Mouse (Mus musculus): Measurements from ENCODE around the gene Pak1. TPM values are rescaled to one million over a fixed set of nuclear protein-coding genes. Genes with fewer than 3 reads are reported as not detected.

The Pak1 gene
- 162 and 193 TPM in 2 replicates for total RNA-seq (2014; rRNA removed)
- 131 TPM in 2 replicates for polyA plus RNA-seq (2015; fragmentation: Nextera tagmentation; extraction: Ambion mirVana)

DNA sequence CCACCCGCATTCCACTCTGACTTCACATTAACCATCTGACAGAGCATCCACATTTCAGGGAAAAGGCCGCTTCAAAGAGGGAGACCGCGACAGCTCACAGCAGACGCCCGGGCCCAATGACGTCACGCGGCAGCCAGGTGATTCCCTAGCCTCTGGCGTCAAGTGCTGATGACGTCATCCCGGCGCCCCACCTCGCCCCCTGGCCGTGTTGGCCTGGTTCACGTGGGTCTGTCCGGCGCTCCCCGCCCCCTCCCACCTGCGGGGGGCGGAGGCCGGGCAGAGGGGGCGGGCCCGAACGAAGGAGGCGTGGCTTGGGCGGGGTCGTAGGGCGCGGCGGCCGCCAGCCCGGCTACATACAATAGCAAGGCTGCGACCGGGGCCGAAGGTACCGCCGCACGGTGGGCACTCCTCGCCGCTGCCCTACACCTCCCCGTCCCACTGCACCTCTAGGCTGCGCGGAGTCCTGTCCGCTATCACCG lies at the start of gene Pak1:
Pak1 (plus strand) TSS at position 352 of the 479 bp plus-strand sequence.
- H3K4me2 ChIP-seq (ENCODE audit: low read depth, low read length, poor library complexity, severe bottlenecking), result peak within 1 kb of the TSS; percentile 85
- 0 out of 2 replicates have a peak, but pooled peaks cover 9% of the 10 kb centered on the region for H3K4me1 ChIP-seq (ENCODE audit: insufficient read depth, low read length)
- H3K4me3 ChIP-seq (ENCODE audit: low read depth, low read length), result peak within 1 kb of the TSS; percentile 93
- no peaks in the 10 kb centered on the region for H3K27me3 ChIP-seq (ENCODE audit: insufficient read depth, low read length)
- H3K27ac ChIP-seq (ENCODE audit: low read depth, low read length), result peak within 1 kb of the TSS; percentile 73
- H3K9ac ChIP-seq (replicated peaks; ENCODE audit: low read length, poor library complexity, severe bottlenecking), result peak within 1 kb of the TSS; percentile 88
- under 1% methylated on average over 41 of the region's 46 CpGs for WGBS
- H3K36me3 ChIP-seq (ENCODE audit: insufficient read depth, low read length), result no peaks in the 10 kb centered on the region
- peak; percentile 90 for ATAC-seq (ENCODE audit: low FRiP score)
- peak; percentile 88 for DNase-seq (ENCODE audit: low spot score)
- H3K9me3 ChIP-seq (ENCODE audit: low read length), result no peaks in the 10 kb centered on the region
- 0 out of 2 replicates have a peak, but pooled peaks have one; percentile 8 for TF ChIP-seq CTCF (IDR thresholded peaks at IDR 0.05)

DNA sequence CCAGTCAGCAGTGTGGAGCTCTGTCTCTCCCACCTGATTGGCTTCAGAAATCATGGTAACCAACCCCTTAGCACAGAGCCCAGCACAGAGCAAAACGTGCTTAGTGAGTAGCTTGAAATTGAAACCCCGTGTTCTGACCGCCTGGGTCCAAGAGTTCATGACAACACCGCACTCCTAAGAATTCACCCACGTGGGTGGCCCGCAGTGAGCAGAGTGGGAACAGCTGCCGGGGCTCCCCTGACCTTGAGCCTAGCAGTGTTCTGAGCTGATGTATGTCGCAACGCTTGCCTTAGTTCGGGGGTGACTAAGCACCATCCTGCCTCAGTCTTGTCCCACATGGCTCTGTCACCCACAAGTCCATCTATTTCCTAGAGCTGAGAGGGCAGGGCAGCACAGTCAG lies 47.4 kb upstream of the Pak1 start:
- DNase-seq (ENCODE audit: low spot score) (no peak), ATAC-seq (ENCODE audit: low FRiP score) (no peak)
- Histone ChIP-seq H3K9me3 (ENCODE audit: low read length) (no peaks in the 10 kb centered on the region), H3K4me2 (ENCODE audit: low read depth, low read length, poor library complexity, severe bottlenecking) (no peak overlapping the region), H3K9ac (replicated peaks; ENCODE audit: low read length, poor library complexity, severe bottlenecking) (no peak overlapping the region), H3K27me3 (ENCODE audit: insufficient read depth, low read length) (no peaks in the 10 kb centered on the region), H3K4me1 (ENCODE audit: insufficient read depth, low read length) (no peaks in the 10 kb centered on the region), H3K36me3 (ENCODE audit: insufficient read depth, low read length) (no peaks in the 10 kb centered on the region), H3K27ac (ENCODE audit: low read depth, low read length) (no peak overlapping the region), H3K4me3 (ENCODE audit: low read depth, low read length) (no peak overlapping the region)
- WGBS, result 45% methylated on average over 10 of the region's 10 CpGs
- TF ChIP-seq CTCF (IDR thresholded peaks at IDR 0.05), result no peak

DNA sequence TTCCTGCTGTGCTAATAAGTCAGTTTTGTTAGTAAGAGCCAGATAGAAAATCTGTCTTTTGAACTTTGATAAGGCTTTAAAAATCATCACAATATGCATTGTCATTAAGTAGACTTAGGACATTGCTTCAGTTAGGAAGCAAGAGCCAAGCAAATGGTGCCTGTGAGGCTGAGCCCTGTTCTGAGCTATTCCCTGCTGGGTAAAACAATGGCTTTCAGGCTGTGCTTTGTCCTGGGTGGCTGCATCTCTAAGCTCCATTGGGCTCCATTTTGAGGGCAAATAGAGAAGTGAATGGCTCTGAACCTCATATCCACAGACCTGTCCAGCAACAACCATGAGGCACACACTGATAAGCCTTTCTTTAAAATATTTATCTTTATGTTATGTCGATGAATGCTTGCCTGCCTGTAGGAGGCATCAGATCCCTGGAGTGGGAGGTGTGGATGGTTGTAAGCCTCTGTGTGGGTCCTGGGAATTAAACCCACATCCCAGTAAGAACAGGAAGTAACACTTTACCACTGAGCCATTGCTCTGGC lies 46.5 kb upstream of the Pak1 start:
- TF ChIP-seq CTCF (IDR thresholded peaks at IDR 0.05), result no peak
- DNase-seq (ENCODE audit: low spot score), result no peak

DNA sequence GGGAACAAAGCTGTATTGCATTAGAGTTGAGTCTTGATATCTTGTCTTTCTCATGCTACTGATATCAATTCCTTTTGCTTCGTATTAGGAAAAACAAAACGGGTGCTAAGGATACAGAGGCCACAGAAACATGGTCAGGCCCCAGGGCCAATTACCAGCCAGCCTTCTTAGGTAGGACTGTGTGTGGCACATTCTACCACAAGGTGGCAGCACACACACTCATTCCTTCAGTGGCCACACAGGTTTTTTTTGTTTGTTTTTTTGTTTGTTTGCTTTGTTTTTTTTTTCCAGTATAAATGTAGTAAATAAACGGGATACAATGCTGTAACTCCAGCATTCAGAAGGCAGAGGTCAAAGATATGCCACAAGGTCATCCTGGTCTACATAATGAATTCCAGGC lies 43.0 kb upstream of the Pak1 start:
- H3K4me3 ChIP-seq (ENCODE audit: low read depth, low read length), result no peak overlapping the region
- H3K9ac ChIP-seq (replicated peaks; ENCODE audit: low read length, poor library complexity, severe bottlenecking), result no peak overlapping the region
- peak; percentile 93 for TF ChIP-seq CTCF (IDR thresholded peaks at IDR 0.05)
- H3K36me3 ChIP-seq (ENCODE audit: insufficient read depth, low read length), result no peaks in the 10 kb centered on the region
- DNase-seq (ENCODE audit: low spot score), result peak; percentile 85
- no peak for ATAC-seq (ENCODE audit: low FRiP score)
- H3K27me3 ChIP-seq (ENCODE audit: insufficient read depth, low read length), result no peaks in the 10 kb centered on the region
- 14% methylated on average over 3 of the region's 3 CpGs for WGBS
- H3K27ac ChIP-seq (ENCODE audit: low read depth, low read length), result no peak overlapping the region
- H3K4me2 ChIP-seq (ENCODE audit: low read depth, low read length, poor library complexity, severe bottlenecking), result no peak overlapping the region
- no peaks in the 10 kb centered on the region for H3K9me3 ChIP-seq (ENCODE audit: low read length)
- H3K4me1 ChIP-seq (ENCODE audit: insufficient read depth, low read length), result no peaks in the 10 kb centered on the region

More for the DNA sequence above, 46.5 kb upstream of the Pak1 start:
- Histone ChIP-seq H3K4me3 (ENCODE audit: low read depth, low read length) (no peak overlapping the region), H3K4me2 (ENCODE audit: low read depth, low read length, poor library complexity, severe bottlenecking) (no peak overlapping the region), H3K4me1 (ENCODE audit: insufficient read depth, low read length) (no peaks in the 10 kb centered on the region), H3K27ac (ENCODE audit: low read depth, low read length) (no peak overlapping the region), H3K36me3 (ENCODE audit: insufficient read depth, low read length) (no peaks in the 10 kb centered on the region), H3K9me3 (ENCODE audit: low read length) (no peaks in the 10 kb centered on the region), H3K9ac (replicated peaks; ENCODE audit: low read length, poor library complexity, severe bottlenecking) (no peak overlapping the region), H3K27me3 (ENCODE audit: insufficient read depth, low read length) (no peaks in the 10 kb centered on the region)
- 9% methylated on average over 1 of the region's 1 CpGs for WGBS
- ATAC-seq (ENCODE audit: low FRiP score), result no peak

DNA sequence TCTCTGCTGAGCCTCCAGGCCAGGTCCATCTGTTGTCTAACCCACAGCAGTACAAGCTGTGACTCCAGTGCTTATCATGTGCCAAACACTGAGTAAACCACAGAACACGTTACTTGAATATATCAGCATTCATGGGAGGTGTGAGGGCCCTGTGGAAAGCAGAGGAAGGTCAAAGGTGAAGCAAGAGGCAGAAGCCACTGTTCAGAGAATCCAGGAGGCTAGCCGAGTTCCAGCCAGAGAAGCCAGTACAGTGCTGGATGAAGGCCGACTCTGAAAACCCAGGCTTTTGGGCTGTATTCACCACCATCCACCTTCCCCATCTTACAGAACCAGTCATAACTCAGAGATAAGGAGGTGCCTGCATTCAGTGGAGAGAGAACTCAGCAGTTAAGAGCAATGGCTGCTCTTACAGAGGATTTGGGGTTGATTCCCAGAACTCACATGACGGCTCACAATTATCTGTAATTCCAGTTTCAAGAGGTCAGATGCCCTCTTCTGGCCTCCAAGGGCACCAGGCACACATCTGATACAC lies 41.1 kb upstream of the Pak1 start:
- H3K4me2 ChIP-seq (ENCODE audit: low read depth, low read length, poor library complexity, severe bottlenecking), result no peak overlapping the region
- no peak overlapping the region for H3K27ac ChIP-seq (ENCODE audit: low read depth, low read length)
- DNase-seq (ENCODE audit: low spot score) (no peak), ATAC-seq (ENCODE audit: low FRiP score) (no peak)
- H3K9me3 ChIP-seq (ENCODE audit: low read length), result no peaks in the 10 kb centered on the region
- no peaks in the 10 kb centered on the region for H3K27me3 ChIP-seq (ENCODE audit: insufficient read depth, low read length)
- no peak overlapping the region for H3K9ac ChIP-seq (replicated peaks; ENCODE audit: low read length, poor library complexity, severe bottlenecking)
- WGBS, result 78% methylated on average over 4 of the region's 4 CpGs
- H3K4me1 ChIP-seq (ENCODE audit: insufficient read depth, low read length), result no peaks in the 10 kb centered on the region
- H3K4me3 ChIP-seq (ENCODE audit: low read depth, low read length), result no peak overlapping the region
- no peaks in the 10 kb centered on the region for H3K36me3 ChIP-seq (ENCODE audit: insufficient read depth, low read length)
- TF ChIP-seq CTCF (IDR thresholded peaks at IDR 0.05), result peak; percentile 8; the same call in 1 of the 2 replicates

DNA sequence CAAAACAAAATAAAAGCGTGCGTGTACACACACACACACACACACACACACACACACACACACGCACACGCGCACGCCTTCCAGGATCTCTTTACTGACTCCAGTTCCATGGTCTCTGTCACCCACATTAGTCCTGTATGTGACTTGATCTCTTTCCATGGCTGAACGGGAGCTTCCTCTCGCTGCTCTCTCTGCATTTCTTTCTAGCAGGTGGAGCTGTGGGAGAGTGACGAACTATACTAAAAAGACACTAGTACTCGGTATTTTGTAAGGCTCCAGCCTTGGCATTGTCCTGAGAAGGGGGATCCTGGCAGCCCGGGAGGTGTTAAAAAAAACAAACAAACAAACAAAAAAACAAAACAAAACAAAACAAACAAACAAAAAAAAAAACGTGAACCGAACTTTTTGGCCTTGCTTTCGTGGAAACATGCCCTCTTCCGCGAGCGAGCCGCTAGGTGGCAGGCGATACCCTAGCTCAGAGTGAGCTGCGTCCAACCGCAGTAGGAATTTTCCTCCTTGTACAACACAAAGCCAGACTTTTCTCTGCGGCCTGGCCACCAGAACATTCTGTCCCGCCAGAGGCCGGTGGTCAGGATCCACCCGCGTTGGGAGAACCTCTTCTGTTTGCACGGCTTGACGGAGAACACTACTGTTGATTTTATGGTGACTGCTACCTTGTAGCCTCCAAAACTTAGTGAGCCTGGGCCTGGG lies 40.4 kb upstream of the Pak1 start:
- 27% methylated on average over 28 of the region's 28 CpGs for WGBS
- H3K9ac ChIP-seq (replicated peaks; ENCODE audit: low read length, poor library complexity, severe bottlenecking), result no peak overlapping the region
- TF ChIP-seq CTCF (IDR thresholded peaks at IDR 0.05), result peak; percentile 93
- DNase-seq (ENCODE audit: low spot score), result peak; percentile 92
- no peaks in the 10 kb centered on the region for H3K36me3 ChIP-seq (ENCODE audit: insufficient read depth, low read length)
- no peak overlapping the region for H3K4me2 ChIP-seq (ENCODE audit: low read depth, low read length, poor library complexity, severe bottlenecking)
- H3K4me3 ChIP-seq (ENCODE audit: low read depth, low read length), result no peak overlapping the region
- no peaks in the 10 kb centered on the region for H3K9me3 ChIP-seq (ENCODE audit: low read length)
- H3K4me1 ChIP-seq (ENCODE audit: insufficient read depth, low read length), result no peaks in the 10 kb centered on the region
- no peak overlapping the region for H3K27ac ChIP-seq (ENCODE audit: low read depth, low read length)
- ATAC-seq (ENCODE audit: low FRiP score), result peak; percentile 83
- no peaks in the 10 kb centered on the region for H3K27me3 ChIP-seq (ENCODE audit: insufficient read depth, low read length)
